In genomic region chrX:100767181-100767884, GRCm38 (mm10) we compare ENCODE assay signal across 9 mouse cellular contexts. TPM values are rescaled to one million over a fixed set of nuclear protein-coding genes. Genes with fewer than 3 reads are reported as not detected.
DNase-seq lines count a peak whose midpoint lies in the region; ATAC-seq and TF ChIP-seq lines count a peak whose summit lies in the region.
"Had no signal": no experiment of that assay in that cellular context is flagged by ENCODE, and none has a peak within 500 bp of the region (broad histone marks: within the 10 kb centered on the region; RNA-seq: fewer than 3 reads in every experiment).

TSS of gene Dlg3 (plus strand) at chrX:100767722.

- intact Hi-C loops in heart, adult 2 months (cut with DNase I): no loop called here

- TF ChIP-seq CTCF in Patski (IDR thresholded peaks at IDR 0.05): no peak
- TF ChIP-seq CTCF in heart, adult 2 months (IDR thresholded peaks at IDR 0.05): peak; percentile 52

- peak within 1 kb of the TSS; percentile 23 for H3K4me3 ChIP-seq in heart, adult 2 months
- H3K4me3 ChIP-seq in liver, embryonic 16.5 days (ENCODE audit: low read depth, low read length): peak within 1 kb of the TSS; percentile 2; the same call in 1 of the 2 replicates
- H3K4me3 ChIP-seq: erythroblast, embryonic 14.5 days had no signal

- CTCF ChIA-PET in Patski (lab: Charles Lee): no interaction called here

- WGBS in heart, adult 2 months: 19% methylated on average over 26 of the region's 26 CpGs
- 27% methylated on average over 25 of the region's 26 CpGs for WGBS in liver, embryonic 16.5 days (ENCODE audit: insufficient replicate concordance)

- H3K9me3 ChIP-seq in liver, embryonic 16.5 days (replicated peaks; ENCODE audit: control insufficient read depth, low read length): no peaks in the 10 kb centered on the region

- peak; percentile 23 to 29 for DNase-seq in B cell, adult 2 months
- DNase-seq in Patski (ENCODE audit: low read depth, low spot score): no peak
- peak; percentile 18 to 27 for DNase-seq in heart, adult 2 months
- peak; percentile 34 to 58 for DNase-seq in kidney, postnatal 4 days
- peak; percentile 77 for DNase-seq in retina, embryonic 14.5 days (ENCODE audit: low spot score)
- no peak for DNase-seq in gastrocnemius, adult 8-10 months (ENCODE audit: low spot score in 2 of 2)

- no peak for TF ChIP-seq POLR2A in heart, adult 2 months (IDR thresholded peaks at IDR 0.05; ENCODE audit: insufficient read depth, low read depth, low read length)

- POLR2A ChIA-PET in Patski (lab: Charles Lee): no interaction called here

- peak within 1 kb of the TSS; percentile 39 for H3K4me2 ChIP-seq in liver, embryonic 16.5 days (ENCODE audit: low read depth, low read length)

- ATAC-seq in Patski: peak; percentile 65
- ATAC-seq in common myeloid progenitor, adult 5-6 weeks (replicated peaks; ENCODE audit: low read depth, poor library complexity, severe bottlenecking): peak; percentile 58
- ATAC-seq in liver, embryonic 16.5 days (ENCODE audit: low read depth): no peak

- H3K4me1 ChIP-seq in heart, adult 2 months (ENCODE audit: control insufficient read depth, insufficient read depth, low read length): peaks cover 1% of the 10 kb centered on the region; the same call in 1 of the 2 replicates
- H3K4me1 ChIP-seq in liver, embryonic 16.5 days (ENCODE audit: control insufficient read depth, low read depth, low read length): no peaks in the 10 kb centered on the region

- H3K9ac ChIP-seq in heart, adult 2 months (ENCODE audit: low read depth, low read length): peak within 1 kb of the TSS; percentile 38; the same call in 1 of the 2 replicates
- no peak within 1 kb of the TSS for H3K9ac ChIP-seq in liver, embryonic 16.5 days (ENCODE audit: low read depth, low read length)

- in situ Hi-C loops in Patski (cut with MboI; ENCODE audit: low pct_unique_long_range_greater_than_20kb): loop anchor here (10.0 kb wide), 1 partner anchor 57 kb away; no protein-coding TSS in a partner anchor

- H3K36me3 ChIP-seq in heart, adult 2 months (ENCODE audit: control insufficient read depth, insufficient read depth, low read length): no peaks in the 10 kb centered on the region
- H3K36me3 ChIP-seq in liver, embryonic 16.5 days (ENCODE audit: control insufficient read depth, insufficient read depth): no peaks in the 10 kb centered on the region

- H3K27ac ChIP-seq in heart, adult 2 months: no peak within 1 kb of the TSS
- no peak within 1 kb of the TSS for H3K27ac ChIP-seq in liver, embryonic 16.5 days (ENCODE audit: low read length)

- peaks cover 6% of the 10 kb centered on the region for H3K27me3 ChIP-seq in Patski
- no peaks in the 10 kb centered on the region for H3K27me3 ChIP-seq in heart, adult 2 months (ENCODE audit: control insufficient read depth, insufficient read depth, low read length)
- peaks cover 23% of the 10 kb centered on the region for H3K27me3 ChIP-seq in liver, embryonic 16.5 days (ENCODE audit: control insufficient read depth, insufficient read depth, low read depth, low read length)

- no peaks in the 10 kb centered on the region for H3K79me2 ChIP-seq in heart, adult 2 months (replicated peaks; ENCODE audit: control insufficient read depth, insufficient read depth, low read length)

- no peak for TF ChIP-seq EP300 in heart, adult 2 months (IDR thresholded peaks at IDR 0.05; ENCODE audit: insufficient read depth, low read depth, low read length)

RNA-seq across cellular contexts. Expression of gene Dlg3, which starts in this region (rescaled TPM):
- 24.0 TPM for polyA plus RNA-seq in Patski (2021)
- 13.4 and 17.0 TPM in 2 replicates for total RNA-seq in common myeloid progenitor, adult 5-6 weeks (2017)
- 1 to 10 TPM; 2.6 to 2.7 TPM for total RNA-seq in heart, adult 2 months (2021)
- polyA plus RNA-seq in heart, adult 2 months (2012; rRNA removed): 3.0 and 5.8 TPM in 2 replicates
- polyA plus RNA-seq in liver, embryonic 16.5 days (2015; fragmentation: Nextera tagmentation; extraction: Ambion mirVana): 0.72 and 0.79 TPM in 2 replicates
- total RNA-seq in gastrocnemius, adult 8-10 months (2022): 1 to 10 TPM in 2 of 4 experiments, under 1 TPM in 2; 0.61 to 1.0 (median 0.98) TPM
- polyA plus RNA-seq: erythroblast, embryonic 14.5 days had no signal

Comparison
In these comparisons a context has a peak if more than half of its experiments do, and no peak if none do; other contexts are left out.
1. DNase-seq: peak in B cell, adult 2 months (2 of 2), heart, adult 2 months (2 of 2), kidney, postnatal 4 days (2 of 2) and retina, embryonic 14.5 days (single experiment); none in Patski (single experiment) and gastrocnemius, adult 8-10 months (0 of 2).